Mouse (Mus musculus) CH12.LX (cell line): ENCODE measurements around the gene Fgf12. TPM values are rescaled to one million over a fixed set of nuclear protein-coding genes. Genes with fewer than 3 reads are reported as not detected.

Source experiments
- DNase-seq: peaks from one replicate; pipeline ENCODE4 v3.0.0-alpha.2; 2013; ENCODE audit errors: extremely low read depth
- H3K27ac ChIP-seq: 2 replicates; pipeline ENCODE4 v1.5.1; 2012; ENCODE audit warnings: low read depth, mild to moderate bottlenecking, control low read depth, moderate library complexity; ENCODE audit not compliant: insufficient read depth
- H3K27me3 ChIP-seq: replicated peaks from 2 replicates; pipeline ENCODE3; 2012; ENCODE audit warnings: inconsistent platforms
- H3K36me3 ChIP-seq, 2 experiments: replicated peaks in 1 of 2; 2 replicates each; pipeline versions ENCODE3 to v1.6.1; 2012; ENCODE audit warnings: inconsistent platforms in 1 of 2, low read length in 1 of 2, mild to moderate bottlenecking in 1 of 2, mixed read lengths in 1 of 2, moderate library complexity in 1 of 2; ENCODE audit not compliant: control insufficient read depth in 1 of 2, insufficient read depth in 1 of 2
- H3K4me1 ChIP-seq, 2 experiments: 2 replicates each; pipeline ENCODE4 v1.6.1; 2012; ENCODE audit warnings: inconsistent platforms in 1 of 2, moderate library complexity in 1 of 2; ENCODE audit not compliant: insufficient read depth in 2 of 2, control insufficient read depth in 1 of 2
- H3K4me2 ChIP-seq: 2 replicates; pipeline ENCODE4 v1.6.1; 2012; ENCODE audit warnings: low read depth, mild to moderate bottlenecking, control low read depth; ENCODE audit not compliant: poor library complexity, insufficient read depth, severe bottlenecking
- H3K4me3 ChIP-seq, 3 experiments: fragments of 150-350 bp in 1 of 3; sonication (generic) in 1 of 3; replicated peaks in 1 of 3; 2 replicates each; pipeline versions ENCODE3 to v1.5.1; 2011 to 2012; ENCODE audit warnings: low read depth in 2 of 3, low read length in 2 of 3, mild to moderate bottlenecking in 2 of 3, moderate library complexity in 2 of 3, control low read depth in 1 of 3, improper control_type of control experiment in 1 of 3, inconsistent platforms in 1 of 3, mixed read lengths in 1 of 3; ENCODE audit not compliant: poor library complexity in 1 of 3
- H3K79me2 ChIP-seq: replicated peaks from 2 replicates; pipeline ENCODE4 v1.6.1; 2012; ENCODE audit warnings: mild to moderate bottlenecking, moderate library complexity; ENCODE audit not compliant: control insufficient read depth, poor library complexity, insufficient read depth, severe bottlenecking; ENCODE audit errors: extremely low read depth
- H3K9ac ChIP-seq: 2 replicates; pipeline ENCODE4 v1.6.1; 2012; ENCODE audit warnings: low read depth, mild to moderate bottlenecking, control low read depth, moderate library complexity; ENCODE audit not compliant: insufficient read depth
- H3K9me3 ChIP-seq: replicated peaks from 2 replicates; pipeline ENCODE3; 2012; ENCODE audit warnings: low read length, inconsistent platforms, mixed read lengths
- BHLHE40 ChIP-seq: IDR thresholded peaks from 2 replicates; pipeline ENCODE4 v1.6.1; 2011; ENCODE audit warnings: mild to moderate bottlenecking, low read depth, low read length, improper control_type of control experiment
- CHD1 ChIP-seq: IDR thresholded peaks from 2 replicates; pipeline ENCODE4 v1.6.1; 2012; ENCODE audit warnings: low read depth, low read length, improper control_type of control experiment, inconsistent platforms
- CTCF ChIP-seq, 2 experiments: IDR thresholded peaks in 1 of 2; conservative IDR thresholded peaks in 1 of 2; 2 replicates each; pipeline ENCODE4 v1.5.1; 2011 to 2012; ENCODE audit warnings: low read depth in 2 of 2, low read length in 2 of 2, improper control_type of control experiment in 1 of 2, inconsistent platforms in 1 of 2, mild to moderate bottlenecking in 1 of 2, moderate library complexity in 1 of 2
- ELF1 ChIP-seq: IDR thresholded peaks from 2 replicates; pipeline ENCODE4 v1.6.1; 2014; ENCODE audit warnings: low read depth, mild to moderate bottlenecking, inconsistent platforms, low read length, improper control_type of control experiment
- EP300 ChIP-seq: IDR thresholded peaks from 2 replicates; pipeline ENCODE4 v1.6.1; 2011; ENCODE audit warnings: low read length, improper control_type of control experiment
- ETS1 ChIP-seq: conservative IDR thresholded peaks from 2 replicates; pipeline ENCODE4 v1.6.1; 2012; ENCODE audit warnings: low read depth, mild to moderate bottlenecking, inconsistent platforms, low read length, improper control_type of control experiment, moderate library complexity
- HCFC1 ChIP-seq: IDR thresholded peaks from 2 replicates; pipeline ENCODE4 v1.6.1; 2012; ENCODE audit warnings: low read depth, mild to moderate bottlenecking, inconsistent platforms, low read length, improper control_type of control experiment
- MEF2A ChIP-seq: IDR thresholded peaks from 2 replicates; pipeline ENCODE4 v1.6.1; 2014; ENCODE audit warnings: low read depth, mild to moderate bottlenecking, inconsistent platforms, low read length, improper control_type of control experiment, borderline replicate concordance
- RAD21 ChIP-seq: IDR thresholded peaks from 2 replicates; pipeline ENCODE4 v1.6.1; 2011; ENCODE audit warnings: low read depth, mild to moderate bottlenecking, low read length, improper control_type of control experiment, moderate library complexity
- RCOR1 ChIP-seq: conservative IDR thresholded peaks from 2 replicates; pipeline ENCODE4 v1.6.1; 2012; ENCODE audit warnings: low read depth, mild to moderate bottlenecking, inconsistent platforms, low read length, improper control_type of control experiment
- SMC3 ChIP-seq: IDR thresholded peaks from 2 replicates; pipeline ENCODE4 v1.6.1; 2011; ENCODE audit warnings: low read depth, low read length, improper control_type of control experiment
- TCF12 ChIP-seq: IDR thresholded peaks from 2 replicates; pipeline ENCODE4 v1.6.1; 2014; ENCODE audit warnings: low read depth, mild to moderate bottlenecking, inconsistent platforms, low read length, improper control_type of control experiment
- UBTF ChIP-seq: IDR thresholded peaks from 2 replicates; pipeline ENCODE4 v1.6.1; 2012; ENCODE audit warnings: low read depth, mild to moderate bottlenecking, inconsistent platforms, low read length, improper control_type of control experiment, moderate library complexity
- USF1 ChIP-seq: IDR thresholded peaks from 2 replicates; pipeline ENCODE4 v1.6.1; 2014; ENCODE audit warnings: low read depth, mild to moderate bottlenecking, inconsistent platforms, low read length, improper control_type of control experiment
- ZKSCAN1 ChIP-seq: IDR thresholded peaks from 2 replicates; pipeline ENCODE4 v1.6.1; 2012; ENCODE audit warnings: low read depth, inconsistent platforms, low read length, improper control_type of control experiment, borderline replicate concordance
- dilution Hi-C: fragments of 300-500 bp; cut with MboI; formaldehyde crosslinking; loops from 2 replicates; pipeline ENCODE4 v1.14.3; 2020; ENCODE audit warnings: low sequenced_read_pairs; ENCODE audit not compliant: extremely low pct_unique_long_range_greater_than_20kb, extremely low pct_ligation_motif_present
- in situ Hi-C: fragments of 300-500 bp; cut with MboI; formaldehyde crosslinking; loops from 3 replicates; pipeline ENCODE4 v1.14.3; 2019; ENCODE audit warnings: low sequenced_read_pairs, low pct_ligation_motif_present, low pct_unique_long_range_greater_than_20kb, mixed read lengths
- polyA plus RNA-seq: library from polyadenylated mRNA; unstranded; fragments of >175 nt; gene quantifications from 2 replicates; pipeline ENCODE4 v1.2.1, GENCODE M21; 2012; ENCODE audit warnings: low read depth; ENCODE audit not compliant: insufficient read length
- total RNA-seq, 2 experiments: library from RNA; depleted of rRNA; stranded (reverse); fragments of 300-350 nt in 1 of 2; fragments of >200 nt in 1 of 2; gene quantifications; 2 replicates each; pipeline ENCODE4 v1.2.3; 2012 to 2014

Gene Fgf12
- total and polyA plus RNA-seq, 3 experiments, result not detected

DNA sequence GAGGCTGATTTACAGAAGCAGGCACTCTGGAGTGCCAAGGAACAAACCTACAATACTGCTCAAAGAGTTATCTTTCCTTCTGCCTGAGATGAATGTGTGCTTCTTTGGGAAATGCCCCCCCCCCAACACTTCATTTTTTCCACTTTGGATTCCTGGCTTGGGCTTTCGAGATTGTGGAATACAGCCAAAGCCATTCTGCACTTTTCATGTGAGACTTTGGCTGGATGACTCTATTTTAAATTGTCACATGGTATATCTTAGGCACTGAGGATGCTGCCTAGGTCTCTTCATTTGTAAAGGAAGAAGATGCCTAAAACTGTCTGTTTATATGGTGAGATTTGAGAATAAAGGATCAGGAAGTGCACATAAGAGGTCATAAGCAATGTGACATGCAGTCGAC lies 402.2 kb downstream of the Fgf12 start:
- DNase-seq, result no peak
- no peak overlapping the region for H3K4me2 ChIP-seq
- no peak overlapping the region for H3K4me3 ChIP-seq
- no peaks in the 10 kb centered on the region for H3K36me3 ChIP-seq
- H3K9ac ChIP-seq, result no peak overlapping the region
- H3K27me3 ChIP-seq, result no peaks in the 10 kb centered on the region
- in situ Hi-C loops (no loop called here), dilution Hi-C loops (no loop called here)
- H3K79me2 ChIP-seq, result no peaks in the 10 kb centered on the region
- H3K9me3 ChIP-seq, result no peaks in the 10 kb centered on the region
- H3K4me1 ChIP-seq, result no peaks in the 10 kb centered on the region
- no peak for TF ChIP-seq MEF2A
- TF ChIP-seq USF1, result no peak
- no peak overlapping the region for H3K27ac ChIP-seq

- no peak overlapping the region for H3K9ac ChIP-seq
- no peak for DNase-seq
- H3K27ac ChIP-seq, result no peak overlapping the region
- no peaks in the 10 kb centered on the region for H3K4me1 ChIP-seq
- no peaks in the 10 kb centered on the region for H3K36me3 ChIP-seq
- H3K4me3 ChIP-seq, result no peak overlapping the region
- H3K9me3 ChIP-seq, result no peaks in the 10 kb centered on the region
- H3K79me2 ChIP-seq, result no peaks in the 10 kb centered on the region
- TF ChIP-seq ZKSCAN1 (no peak), ELF1 (no peak), ETS1 (no peak), RCOR1 (no peak), SMC3 (no peak), TCF12 (no peak), RAD21 (no peak), CTCF (conservative IDR thresholded peaks at IDR 0.05 in 1 of 2, IDR thresholded peaks at IDR 0.05 in 1 of 2; ENCODE audit: low read depth in 2 of 2, low read length in 2 of 2) (no peak), EP300 (no peak), BHLHE40 (no peak), HCFC1 (no peak)
- in situ Hi-C loops, result no loop called here
- no peaks in the 10 kb centered on the region for H3K27me3 ChIP-seq
- no peak overlapping the region for H3K4me2 ChIP-seq
- dilution Hi-C loops, result no loop called here
Measured at GRCm38 (mm10) chr16:28345323-28345722, 407.5 kb downstream of the Fgf12 start.

- no peak overlapping the region for H3K4me2 ChIP-seq
- no peaks in the 10 kb centered on the region for H3K27me3 ChIP-seq
- H3K9me3 ChIP-seq, result no peaks in the 10 kb centered on the region
- TF ChIP-seq RAD21 (peak; percentile 32), CHD1 (no peak), SMC3 (peak; percentile 28), UBTF (no peak), CTCF (conservative IDR thresholded peaks at IDR 0.05 in 1 of 2, IDR thresholded peaks at IDR 0.05 in 1 of 2; ENCODE audit: low read depth in 2 of 2, low read length in 2 of 2) (peak in 1 of 2 experiments; percentile 46; a peak in 2 of 4 replicates)
- no peaks in the 10 kb centered on the region for H3K36me3 ChIP-seq
- no peaks in the 10 kb centered on the region for H3K4me1 ChIP-seq
- H3K9ac ChIP-seq, result no peak overlapping the region
- H3K4me3 ChIP-seq, result no peak overlapping the region
- peak; percentile 60 for DNase-seq
- dilution Hi-C loops, result no loop called here
- in situ Hi-C loops, result no loop called here
- H3K79me2 ChIP-seq, result no peaks in the 10 kb centered on the region
- H3K27ac ChIP-seq, result no peak overlapping the region
Measured at GRCm38 (mm10) chr16:28337930-28338329, 414.9 kb downstream of the Fgf12 start.
